Mouse (Mus musculus) testis, adult 2 months (tissue): ENCODE measurements around the gene Pola2.

Source experiments
- CTCF ChIP-seq: fragments of 200-500 bp; IDR thresholded peaks from 2 replicates; pipeline ENCODE4 v1.5.1; 2012; ENCODE audit warnings: low read depth, mild to moderate bottlenecking, inconsistent platforms, low read length, moderate library complexity; ENCODE audit not compliant: control insufficient read depth, insufficient read depth, insufficient replicate concordance
- POLR2A ChIP-seq: fragments of 200-500 bp; IDR thresholded peaks from 2 replicates; pipeline ENCODE4 v1.6.1; 2012; ENCODE audit warnings: low read depth, mild to moderate bottlenecking, inconsistent platforms, low read length, moderate library complexity; ENCODE audit not compliant: control insufficient read depth

DNA sequence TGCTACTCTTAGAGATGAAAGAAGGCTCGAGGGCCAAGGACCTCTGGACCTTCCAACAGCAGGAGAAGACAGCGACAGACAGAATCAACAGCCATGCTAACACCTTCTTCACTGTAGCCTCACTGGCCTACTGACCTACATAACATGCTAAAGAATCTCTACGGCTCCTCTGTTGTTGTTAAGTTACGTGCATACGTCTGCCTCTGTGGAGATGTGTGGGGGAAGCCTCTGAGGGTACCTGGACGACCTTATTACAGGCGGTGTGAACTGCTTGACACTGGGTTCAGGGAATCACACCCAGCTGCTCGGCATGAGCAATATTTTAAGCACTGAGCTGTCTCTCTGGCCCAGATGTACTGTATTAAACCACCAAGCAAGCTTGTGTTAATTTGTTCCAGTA, 36.5 kb downstream of the Pola2 start:
- TF ChIP-seq CTCF: no peak
- TF ChIP-seq POLR2A: no peak
